16 mouse cellular contexts compared by ENCODE assay signal in the genomic region with DNA sequence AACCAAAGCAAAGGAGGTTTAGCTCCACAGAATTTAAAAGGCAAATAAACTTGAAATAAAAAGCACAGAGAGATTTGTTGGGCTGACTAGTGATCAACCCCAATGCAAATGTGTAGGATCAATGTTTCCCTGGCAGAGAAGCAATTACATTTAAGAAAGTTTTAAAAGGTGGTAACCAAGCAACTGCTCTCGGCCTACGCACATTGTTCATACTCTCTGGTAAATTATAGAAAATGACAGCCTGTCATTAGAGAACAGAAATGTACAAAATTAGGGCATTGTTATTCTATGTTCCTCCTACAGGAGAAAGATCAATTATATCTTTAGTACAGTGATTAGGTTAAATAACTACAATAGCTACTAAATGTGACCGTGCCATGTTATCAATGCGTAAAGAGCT.
"Had no signal": no experiment of that assay in that cellular context is flagged by ENCODE, and none has a peak within 500 bp of the region (broad histone marks: within the 10 kb centered on the region; RNA-seq: fewer than 3 reads in every experiment).

No protein-coding gene starts in this region.

- H3K4me2 ChIP-seq: lung, embryonic 14.5 days; midbrain, embryonic 11.5 days; midbrain, embryonic 13.5 days; midbrain, embryonic 15.5 days; neural tube, embryonic 12.5 days; stomach, embryonic 15.5 days had no signal

- H3K36me3 ChIP-seq: midbrain, embryonic 13.5 days; midbrain, embryonic 15.5 days; neural tube, embryonic 12.5 days; stomach, embryonic 15.5 days had no signal

- DNase-seq: lung, adult 18-20 months; lung, embryonic 14.5 days; lung, postnatal 14 days; lung, postnatal 36 days; right cerebral cortex, postnatal 14 days; thymus, adult 18-20 months; thymus, postnatal 25 days; thymus, postnatal 4 days had no signal

- H3K27me3 ChIP-seq: megakaryocyte, embryonic 14.5 days; midbrain, embryonic 13.5 days; midbrain, embryonic 15.5 days; neural tube, embryonic 12.5 days; stomach, embryonic 15.5 days had no signal

- ATAC-seq: midbrain, embryonic 13.5 days; midbrain, embryonic 15.5 days had no signal

- H3K9me3 ChIP-seq: megakaryocyte, embryonic 14.5 days; midbrain, embryonic 15.5 days; neural tube, embryonic 12.5 days; stomach, embryonic 15.5 days had no signal

- H3K9ac ChIP-seq: lung, embryonic 14.5 days; midbrain, embryonic 13.5 days; midbrain, embryonic 15.5 days; neural tube, embryonic 12.5 days; stomach, embryonic 15.5 days had no signal

- H3K4me1 ChIP-seq: megakaryocyte, embryonic 14.5 days; midbrain, embryonic 13.5 days; midbrain, embryonic 15.5 days; neural tube, embryonic 12.5 days; stomach, embryonic 15.5 days had no signal

- H3K4me3 ChIP-seq: megakaryocyte, embryonic 14.5 days; midbrain, embryonic 13.5 days; midbrain, embryonic 15.5 days; neural tube, embryonic 12.5 days; stomach, embryonic 15.5 days had no signal

- H3K27ac ChIP-seq: macrophage; midbrain, embryonic 13.5 days; midbrain, embryonic 15.5 days; neural tube, embryonic 12.5 days; stomach, embryonic 15.5 days; stomach, postnatal 0 days had no signal
